Mouse (Mus musculus) testis, adult 2 months (tissue): ENCODE data around the gene Vipas39. TPM values are rescaled to one million over a fixed set of nuclear protein-coding genes. Genes with fewer than 3 reads are reported as not detected.
A peak's percentile ranks its signal among the peaks of the same experiment; 100 is the strongest.
"Not testable (repeated sequence)": the region's sequence is repeated elsewhere in the genome, so short reads cannot be mapped to it uniquely, and the experiment has no call there.

ENCODE experiments used
- H3K27ac ChIP-seq: fragments of 200-500 bp; 2 replicates; pipeline ENCODE4 v1.5.1; 2012; ENCODE audit warnings: low read depth, low read length; ENCODE audit not compliant: control insufficient read depth, insufficient read depth
- H3K27me3 ChIP-seq: fragments of 200-500 bp; 2 replicates; pipeline ENCODE4 v1.6.1; 2012; ENCODE audit warnings: mild to moderate bottlenecking, low read length, moderate library complexity; ENCODE audit not compliant: control insufficient read depth, insufficient read depth
- H3K36me3 ChIP-seq: fragments of 200-500 bp; 2 replicates; pipeline ENCODE4 v1.6.1; 2012; ENCODE audit warnings: mild to moderate bottlenecking, low read length; ENCODE audit not compliant: control insufficient read depth, insufficient read depth
- H3K4me1 ChIP-seq: fragments of 200-500 bp; 2 replicates; pipeline ENCODE4 v1.6.1; 2012; ENCODE audit warnings: low read length; ENCODE audit not compliant: control insufficient read depth, insufficient read depth
- H3K4me3 ChIP-seq: fragments of 200-500 bp; 2 replicates; pipeline ENCODE4 v1.5.1; 2012; ENCODE audit warnings: low read depth, mild to moderate bottlenecking, low read length, moderate library complexity, mixed read lengths; ENCODE audit not compliant: control insufficient read depth
- CTCF ChIP-seq: fragments of 200-500 bp; IDR thresholded peaks from 2 replicates; pipeline ENCODE4 v1.5.1; 2012; ENCODE audit warnings: low read depth, mild to moderate bottlenecking, inconsistent platforms, low read length, moderate library complexity; ENCODE audit not compliant: control insufficient read depth, insufficient read depth, insufficient replicate concordance
- POLR2A ChIP-seq: fragments of 200-500 bp; IDR thresholded peaks from 2 replicates; pipeline ENCODE4 v1.6.1; 2012; ENCODE audit warnings: low read depth, mild to moderate bottlenecking, inconsistent platforms, low read length, moderate library complexity; ENCODE audit not compliant: control insufficient read depth
- polyA plus RNA-seq: library from polyadenylated mRNA; depleted of rRNA; stranded (reverse); fragments of >200 nt; gene quantifications from 2 replicates; pipeline ENCODE4 v1.2.3, GENCODE M21; 2012

Gene Vipas39
- polyA plus RNA-seq, 1 experiment = 19.8 TPM

DNA sequence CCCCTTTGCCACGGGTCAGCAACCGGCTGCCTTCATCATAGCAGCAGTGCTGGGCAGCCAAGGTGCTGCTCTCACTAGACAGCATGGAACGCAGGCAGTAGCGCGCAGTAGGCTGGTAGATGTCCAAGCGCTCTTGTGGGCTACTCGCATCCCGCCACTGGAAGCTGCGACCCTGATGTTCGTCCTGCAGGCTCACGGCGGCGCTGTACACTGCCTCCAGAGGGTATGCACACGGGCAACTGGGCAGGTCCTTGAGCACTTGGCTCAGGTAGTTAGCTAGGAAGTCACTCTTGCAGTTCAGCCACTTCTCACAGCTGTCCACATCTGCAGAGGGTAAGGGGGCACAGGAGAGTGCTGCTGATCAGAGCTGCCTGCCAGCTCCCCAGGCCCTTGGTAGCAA lies 13.8 kb upstream of the Vipas39 start:
- no peak overlapping the region for H3K27ac ChIP-seq

DNA sequence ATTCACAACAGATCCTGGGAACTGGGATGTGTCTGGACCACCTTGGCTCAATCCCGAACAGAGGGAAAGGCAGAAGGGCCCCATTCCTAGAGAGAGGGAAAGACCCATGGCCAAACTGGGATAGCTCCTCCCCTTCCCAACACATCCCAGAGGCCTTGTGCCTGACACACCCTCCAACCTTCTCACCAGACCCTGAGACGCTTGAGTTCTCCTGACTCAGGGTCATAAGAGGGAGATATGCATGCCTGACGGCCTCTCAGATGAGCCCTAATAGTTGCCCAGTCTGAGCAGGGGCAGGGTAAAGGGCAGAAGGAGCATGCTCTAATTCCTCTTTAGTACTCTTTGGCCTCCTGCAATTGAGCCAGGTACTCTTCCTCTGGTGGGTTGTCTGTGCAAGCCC lies 13.3 kb upstream of the Vipas39 start:
- no peaks in the 10 kb centered on the region; the same call in 1 of the 2 replicates for H3K36me3 ChIP-seq
- no peak overlapping the region for H3K4me3 ChIP-seq
- no peak for TF ChIP-seq CTCF
- no peak for TF ChIP-seq POLR2A
- no peaks in the 10 kb centered on the region for H3K4me1 ChIP-seq
- H3K27ac ChIP-seq = no peak overlapping the region
- no peaks in the 10 kb centered on the region for H3K27me3 ChIP-seq

More for the DNA sequence above, 13.8 kb upstream of the Vipas39 start:
- H3K27me3 ChIP-seq = no peaks in the 10 kb centered on the region
- TF ChIP-seq CTCF (no peak), POLR2A (no peak)
- no peaks in the 10 kb centered on the region for H3K4me1 ChIP-seq
- H3K36me3 ChIP-seq = no peaks in the 10 kb centered on the region; the same call in 1 of the 2 replicates
- no peak overlapping the region for H3K4me3 ChIP-seq

DNA sequence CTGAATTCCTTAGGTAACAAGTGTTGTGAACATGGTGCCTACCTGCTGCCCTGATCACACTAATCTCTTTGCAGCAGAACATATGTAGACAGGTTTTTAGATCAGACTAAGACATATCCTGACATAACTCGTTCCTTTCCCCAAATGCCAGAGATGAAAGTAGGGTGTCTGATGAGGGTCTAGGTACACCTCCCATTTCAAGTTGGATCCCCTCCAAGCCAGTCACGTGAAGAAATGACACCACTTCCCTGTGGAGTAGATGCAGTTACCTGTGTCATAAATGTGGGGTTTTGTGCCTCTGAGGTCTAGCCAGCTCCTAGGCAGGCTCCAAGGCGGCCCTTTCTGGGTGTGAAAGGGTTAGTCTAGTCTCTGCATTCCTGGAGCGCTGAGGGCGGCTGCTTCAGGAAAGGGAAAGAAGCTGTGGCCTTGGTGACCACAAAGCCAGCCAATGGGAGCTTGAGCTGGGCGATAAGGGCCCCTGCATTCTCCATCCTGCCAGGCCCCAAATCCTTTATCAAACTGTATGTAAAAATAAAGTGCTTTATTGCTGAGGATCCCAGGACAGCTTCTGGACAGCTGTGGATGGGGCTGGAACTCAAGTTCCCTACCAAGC lies 12.2 kb upstream of the Vipas39 start:
- Histone ChIP-seq H3K27me3 (no peaks in the 10 kb centered on the region), H3K27ac (no peak overlapping the region), H3K4me1 (no peaks in the 10 kb centered on the region), H3K4me3 (no peak overlapping the region), H3K36me3 (peaks cover 2% of the 10 kb centered on the region)
- TF ChIP-seq CTCF = no peak
- no peak for TF ChIP-seq POLR2A

DNA sequence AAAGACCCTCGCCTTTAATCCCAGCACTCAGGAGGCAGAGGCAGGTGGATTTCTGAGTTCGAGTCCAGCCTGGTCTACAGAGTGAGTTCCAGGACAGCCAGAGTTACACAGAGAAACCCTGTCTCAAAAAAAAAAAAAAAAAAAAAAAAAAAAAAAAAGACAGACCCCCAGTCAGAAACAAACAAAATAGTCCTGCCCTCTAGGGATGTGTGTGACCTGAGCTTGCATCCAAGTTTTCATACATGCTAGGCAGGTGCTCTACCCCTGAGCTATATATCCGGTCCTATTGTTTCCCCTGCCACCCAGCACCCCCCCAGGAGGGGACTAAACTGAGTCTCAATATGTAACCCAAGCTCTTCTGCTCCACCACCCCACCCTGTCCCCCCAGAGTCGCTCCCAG lies 11.2 kb upstream of the Vipas39 start:
- H3K4me3 ChIP-seq, H3K27me3 ChIP-seq, H3K36me3 ChIP-seq, H3K4me1 ChIP-seq, H3K27ac ChIP-seq: not testable (repeated sequence)

DNA sequence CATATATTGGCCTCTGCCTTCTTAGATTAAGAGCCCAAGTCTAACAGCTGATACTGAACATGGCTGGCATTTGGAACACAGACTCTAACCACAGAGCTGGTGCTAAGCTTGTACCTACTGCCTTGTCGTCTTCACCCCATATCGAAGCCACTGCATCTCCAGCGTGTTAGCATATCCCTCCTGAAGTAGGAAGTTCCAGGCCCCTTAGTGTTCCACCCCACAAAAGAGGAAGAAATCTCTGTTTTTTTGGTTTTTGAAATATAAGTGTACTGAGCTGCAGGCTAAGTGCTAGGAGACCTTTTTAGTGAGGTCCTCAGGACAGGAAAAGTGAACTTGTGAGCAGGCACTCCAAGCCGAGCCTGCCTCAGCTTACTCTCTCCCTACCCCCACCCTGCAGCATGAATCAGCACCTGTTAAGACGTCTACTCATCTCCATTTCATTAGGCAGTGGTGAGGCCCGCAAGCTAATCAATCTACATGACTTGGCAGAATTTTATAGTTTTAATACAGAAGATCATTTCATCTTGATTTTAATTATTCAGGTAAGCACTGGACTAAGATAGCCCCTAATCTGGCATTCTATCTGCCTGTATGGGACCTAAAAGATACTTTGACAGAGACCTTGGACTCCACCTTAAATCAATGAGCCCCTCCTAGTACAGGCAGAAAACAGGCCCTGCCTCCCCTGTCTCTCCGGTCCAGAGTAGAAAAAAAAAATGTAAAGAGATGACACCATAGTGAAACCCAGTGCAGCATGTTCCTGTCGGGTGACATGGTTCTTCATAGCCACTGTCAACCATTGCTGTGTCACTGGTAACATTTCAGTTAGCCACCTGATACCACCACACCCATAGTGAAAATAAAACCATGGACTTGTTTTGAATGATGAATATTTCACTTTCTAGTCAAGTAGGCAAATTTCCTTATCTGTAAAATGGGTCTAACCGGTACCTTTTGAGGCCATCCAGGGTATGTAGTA lies 9.1 kb upstream of the Vipas39 start:
- TF ChIP-seq POLR2A = no peak
- no peak for TF ChIP-seq CTCF
- Histone ChIP-seq H3K36me3 (peaks cover 6% of the 10 kb centered on the region), H3K27ac (no peak overlapping the region), H3K27me3 (no peaks in the 10 kb centered on the region), H3K4me3 (no peak overlapping the region), H3K4me1 (no peaks in the 10 kb centered on the region)

DNA sequence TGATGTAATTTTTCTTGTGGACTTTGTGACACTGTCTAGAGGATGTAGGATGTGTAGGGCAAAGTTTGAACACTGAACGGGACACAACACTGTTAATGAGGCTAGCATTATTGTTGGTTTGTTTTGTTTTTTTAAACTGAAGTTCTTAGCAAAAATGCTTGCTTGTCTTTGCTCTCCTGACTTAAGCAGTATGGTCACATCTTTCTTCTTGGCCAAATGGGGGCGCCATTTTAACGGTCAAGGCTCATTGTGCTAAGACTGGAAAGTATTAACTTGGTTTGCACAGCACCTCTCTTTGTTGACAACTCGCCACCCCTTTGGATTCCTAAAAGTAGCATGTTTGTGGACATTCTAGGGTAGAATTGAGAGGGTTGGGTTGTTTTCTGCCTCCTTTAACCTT lies 1.6 kb upstream of the Vipas39 start:
- TF ChIP-seq POLR2A = no peak
- TF ChIP-seq CTCF = no peak
- Histone ChIP-seq H3K36me3 (peaks cover 4% of the 10 kb centered on the region), H3K27ac (no peak overlapping the region), H3K4me3 (no peak overlapping the region; the same call in 1 of the 2 replicates), H3K4me1 (peaks cover 5% of the 10 kb centered on the region), H3K27me3 (no peaks in the 10 kb centered on the region)

DNA sequence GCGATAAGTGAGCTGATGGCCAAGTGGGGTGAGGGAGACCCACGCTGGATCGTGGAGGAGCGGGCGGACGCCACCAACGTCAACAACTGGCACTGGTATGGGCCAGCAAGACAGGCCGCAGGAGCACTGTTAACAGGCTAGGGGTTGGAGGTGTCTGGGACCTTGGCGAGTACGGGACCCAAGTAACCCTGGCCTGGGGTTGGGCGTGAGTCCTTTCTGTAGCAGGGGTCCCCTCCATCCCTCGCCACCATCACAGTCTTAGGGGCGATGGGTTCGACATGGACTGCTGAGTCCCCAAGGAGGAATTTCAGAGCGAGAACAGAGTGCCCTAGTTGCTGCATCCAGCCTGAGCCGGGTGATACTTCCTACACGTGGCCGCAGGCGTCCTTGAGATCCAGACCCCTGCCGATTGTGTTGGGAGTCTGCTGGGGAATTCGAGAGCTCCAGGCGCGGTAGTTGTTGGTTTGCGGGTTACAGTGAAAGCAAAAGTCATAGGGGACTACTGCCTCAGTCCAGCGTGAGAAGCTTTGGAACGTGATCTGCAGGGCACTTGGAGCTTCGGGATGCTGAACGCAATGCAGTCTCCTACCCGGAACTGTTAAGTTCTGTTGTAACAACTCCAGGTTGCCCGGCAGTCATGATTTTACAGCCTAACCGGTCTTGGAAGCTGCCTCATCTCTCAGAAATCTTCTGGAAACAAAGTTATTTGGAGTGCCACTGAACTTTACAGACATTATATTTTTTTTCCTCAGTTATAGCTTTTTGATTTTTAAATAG lies 959 bp upstream of the Vipas39 start:
- H3K27me3 ChIP-seq = no peaks in the 10 kb centered on the region
- H3K27ac ChIP-seq = peak overlapping the region; percentile 98
- TF ChIP-seq CTCF (no peak), POLR2A (no peak)
- H3K4me3 ChIP-seq = peak overlapping the region; percentile 100
- peaks cover 2% of the 10 kb centered on the region for H3K36me3 ChIP-seq
- H3K4me1 ChIP-seq = peaks cover 5% of the 10 kb centered on the region
